Mouse (Mus musculus): Measurements from ENCODE around the gene Atp1a2. TPM values are rescaled to one million over a fixed set of nuclear protein-coding genes. Genes with fewer than 3 reads are reported as not detected.

The Atp1a2 gene
- polyA plus RNA-seq, 1 experiment = 3.5 TPM

DNA sequence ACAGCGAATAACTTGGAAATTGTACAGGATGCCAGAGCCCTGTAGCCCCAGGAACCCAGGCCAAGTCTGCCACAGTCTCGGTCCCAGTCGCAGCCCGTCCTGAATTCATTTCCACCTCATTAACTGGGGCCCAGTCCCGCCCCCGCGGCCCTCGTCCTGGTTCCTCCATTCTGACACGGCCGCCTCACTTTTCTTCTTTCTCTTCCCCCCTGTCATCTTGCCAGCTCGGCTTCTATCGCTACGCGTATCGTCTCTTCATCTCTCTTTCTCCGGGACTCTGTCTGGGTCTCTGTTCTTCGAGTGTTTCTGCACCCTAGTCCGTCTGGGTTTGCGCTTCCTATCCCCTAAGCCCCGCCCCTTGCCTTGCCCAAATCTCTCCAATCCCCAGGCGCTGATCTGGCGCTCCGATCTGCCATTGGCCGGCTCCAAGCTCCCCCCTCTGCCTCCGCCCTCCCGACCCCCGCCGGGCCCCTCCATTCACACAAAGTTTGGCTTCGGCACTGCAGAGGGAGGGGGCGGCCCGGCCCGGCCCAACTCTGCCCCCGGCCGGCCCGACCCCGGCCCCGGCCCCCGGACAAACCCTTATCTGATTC, 43.0 kb upstream of the Atp1a2 start, which contains the start of gene Kcnj10:
Gene Kcnj10, plus strand, starts transcription at position 482 of the 593 bp plus-strand sequence.
- Histone ChIP-seq H3K36me3 (ENCODE audit: control insufficient read depth, insufficient read depth, low read length) (no peaks in the 10 kb centered on the region), H3K4me1 (ENCODE audit: control insufficient read depth, insufficient read depth, insufficient read length, low read length) (no peaks in the 10 kb centered on the region; the same call in 1 of the 2 replicates), H3K27me3 (ENCODE audit: control insufficient read depth, insufficient read depth, low read length) (peaks cover 32% of the 10 kb centered on the region), H3K27ac (ENCODE audit: insufficient read depth, low read depth, low read length) (no peak within 1 kb of the TSS), H3K4me3 (ENCODE audit: low read depth, low read length) (peak within 1 kb of the TSS; percentile 46)
- 3% methylated on average over 38 of the region's 38 CpGs for WGBS
- no peak for TF ChIP-seq CTCF (IDR thresholded peaks at IDR 0.05; ENCODE audit: extremely low read depth, insufficient read length, insufficient replicate concordance, low read depth, low read length)
- no peak for TF ChIP-seq POLR2A (IDR thresholded peaks at IDR 0.05; ENCODE audit: low read depth, low read length)

DNA sequence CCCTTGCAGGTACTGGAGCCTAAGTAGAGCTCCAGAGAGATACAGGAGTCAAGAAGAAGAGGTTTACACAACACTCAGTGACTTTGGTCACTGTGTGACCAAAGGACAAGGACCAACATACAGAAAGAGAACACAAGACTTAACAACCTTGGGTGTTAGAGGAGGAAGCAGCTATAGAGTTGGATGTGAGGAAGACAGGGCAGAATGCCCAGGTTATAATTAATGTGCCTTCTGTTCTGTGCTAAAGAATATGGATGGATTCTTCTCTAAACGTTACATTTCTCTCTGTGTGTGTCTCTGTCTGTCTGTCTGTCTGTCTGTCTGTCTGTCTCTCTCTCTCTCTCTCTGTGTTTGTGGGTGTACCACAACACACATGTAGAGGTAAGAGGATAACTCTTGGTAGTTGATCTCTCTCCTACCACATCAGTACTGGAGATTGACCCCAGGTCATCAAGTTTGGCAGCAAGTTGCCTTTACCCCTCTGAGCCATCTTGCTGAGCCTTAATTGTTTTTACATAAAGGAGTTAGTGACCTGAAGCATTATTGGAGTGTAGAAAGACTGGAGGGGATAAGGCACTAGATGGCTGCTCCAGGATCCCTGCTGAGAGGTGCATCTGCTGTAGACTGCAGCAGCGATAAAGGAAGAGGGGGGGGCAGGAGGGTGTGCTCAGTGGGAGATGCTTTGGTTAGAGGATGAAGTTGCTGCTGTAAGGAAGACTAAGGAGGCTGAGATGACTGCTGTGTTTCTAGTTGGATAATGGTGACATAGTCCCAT, 39.7 kb upstream of the Atp1a2 start:
- H3K36me3 ChIP-seq (ENCODE audit: control insufficient read depth, insufficient read depth, low read length) = no peaks in the 10 kb centered on the region
- TF ChIP-seq CTCF (IDR thresholded peaks at IDR 0.05; ENCODE audit: extremely low read depth, insufficient read length, insufficient replicate concordance, low read depth, low read length) (no peak), POLR2A (IDR thresholded peaks at IDR 0.05; ENCODE audit: low read depth, low read length) (no peak)
- WGBS = 48% methylated on average over 2 of the region's 2 CpGs
- H3K27me3 ChIP-seq (ENCODE audit: control insufficient read depth, insufficient read depth, low read length) = peaks cover 37% of the 10 kb centered on the region
- H3K4me3 ChIP-seq (ENCODE audit: low read depth, low read length) = no peak overlapping the region
- H3K27ac ChIP-seq (ENCODE audit: insufficient read depth, low read depth, low read length) = no peak overlapping the region
- H3K4me1 ChIP-seq (ENCODE audit: control insufficient read depth, insufficient read depth, insufficient read length, low read length) = no peaks in the 10 kb centered on the region; the same call in 1 of the 2 replicates

DNA sequence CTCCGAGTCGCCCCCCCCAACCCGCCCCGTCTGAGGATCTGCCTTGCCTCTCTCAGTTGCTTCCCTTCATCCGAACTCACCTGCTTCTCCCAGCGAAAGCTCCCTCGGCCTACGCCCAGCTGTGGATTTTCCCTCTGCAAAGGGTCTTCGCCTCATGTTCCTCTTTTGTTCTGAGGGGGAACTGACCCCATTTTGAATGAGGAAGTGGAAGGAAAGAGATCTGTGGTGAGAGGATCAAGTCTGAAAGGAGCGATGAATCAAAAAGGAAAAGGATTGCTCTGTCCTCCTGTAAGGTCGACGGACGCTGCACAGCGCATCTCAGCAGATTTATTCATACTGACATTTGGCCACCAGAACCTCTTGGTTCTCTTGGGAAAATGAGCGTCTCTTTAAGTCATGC, 37.9 kb upstream of the Atp1a2 start:
- peaks cover 21% of the 10 kb centered on the region for H3K27me3 ChIP-seq (ENCODE audit: control insufficient read depth, insufficient read depth, low read length)
- no peak overlapping the region for H3K4me3 ChIP-seq (ENCODE audit: low read depth, low read length)
- TF ChIP-seq CTCF (IDR thresholded peaks at IDR 0.05; ENCODE audit: extremely low read depth, insufficient read length, insufficient replicate concordance, low read depth, low read length) = no peak
- TF ChIP-seq POLR2A (IDR thresholded peaks at IDR 0.05; ENCODE audit: low read depth, low read length) = no peak
- no peaks in the 10 kb centered on the region for H3K4me1 ChIP-seq (ENCODE audit: control insufficient read depth, insufficient read depth, insufficient read length, low read length)
- WGBS = 71% methylated on average over 15 of the region's 15 CpGs
- no peaks in the 10 kb centered on the region for H3K36me3 ChIP-seq (ENCODE audit: control insufficient read depth, insufficient read depth, low read length)
- no peak overlapping the region for H3K27ac ChIP-seq (ENCODE audit: insufficient read depth, low read depth, low read length)

DNA sequence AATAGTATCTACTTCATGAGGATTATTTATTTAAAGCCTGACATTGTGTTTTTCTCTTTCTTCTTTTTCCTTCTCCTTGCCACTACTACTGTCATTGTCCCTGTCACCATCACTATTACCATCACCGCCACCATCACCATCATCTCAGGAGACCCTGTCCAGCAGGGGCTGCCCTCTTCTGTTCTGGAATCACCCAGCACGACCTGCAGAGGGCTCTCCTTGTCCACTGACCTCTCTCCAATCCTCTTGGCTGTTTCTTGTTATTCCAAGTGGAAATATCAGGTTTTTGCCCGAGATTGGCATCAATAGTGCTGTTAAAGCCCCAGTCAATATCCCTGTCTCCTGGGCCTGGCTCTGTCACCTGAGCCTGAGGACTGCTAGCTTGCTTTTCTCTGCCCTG, 35.6 kb upstream of the Atp1a2 start:
- H3K4me3 ChIP-seq (ENCODE audit: low read depth, low read length) = no peak overlapping the region
- no peaks in the 10 kb centered on the region for H3K4me1 ChIP-seq (ENCODE audit: control insufficient read depth, insufficient read depth, insufficient read length, low read length)
- H3K36me3 ChIP-seq (ENCODE audit: control insufficient read depth, insufficient read depth, low read length) = no peaks in the 10 kb centered on the region
- H3K27me3 ChIP-seq (ENCODE audit: control insufficient read depth, insufficient read depth, low read length) = peaks cover 14% of the 10 kb centered on the region
- TF ChIP-seq CTCF (IDR thresholded peaks at IDR 0.05; ENCODE audit: extremely low read depth, insufficient read length, insufficient replicate concordance, low read depth, low read length) = no peak
- TF ChIP-seq POLR2A (IDR thresholded peaks at IDR 0.05; ENCODE audit: low read depth, low read length) = no peak
- H3K27ac ChIP-seq (ENCODE audit: insufficient read depth, low read depth, low read length) = no peak overlapping the region
- 22% methylated on average over 3 of the region's 3 CpGs for WGBS

DNA sequence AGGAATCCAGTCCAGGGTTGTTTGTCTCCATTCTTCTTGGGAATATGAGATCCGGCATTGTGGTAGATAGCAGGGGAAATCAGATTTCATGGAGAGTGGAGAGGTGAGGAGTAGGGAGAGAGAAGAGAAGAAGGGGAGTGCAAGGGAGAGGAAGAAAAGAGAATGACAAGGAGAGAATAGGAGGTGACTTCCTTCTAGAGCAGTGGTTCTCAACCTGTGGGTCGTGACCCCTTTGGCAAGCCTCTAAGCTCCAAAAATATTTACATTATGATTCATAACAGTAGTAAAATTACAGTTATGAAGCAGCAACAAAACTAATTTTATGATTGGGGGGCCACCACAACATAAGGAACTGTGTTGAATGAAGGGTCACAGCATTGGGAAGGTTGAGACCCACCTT, 35.1 kb upstream of the Atp1a2 start:
- Histone ChIP-seq H3K27ac (ENCODE audit: insufficient read depth, low read depth, low read length) (no peak overlapping the region), H3K4me3 (ENCODE audit: low read depth, low read length) (no peak overlapping the region), H3K36me3 (ENCODE audit: control insufficient read depth, insufficient read depth, low read length) (no peaks in the 10 kb centered on the region), H3K4me1 (ENCODE audit: control insufficient read depth, insufficient read depth, insufficient read length, low read length) (no peaks in the 10 kb centered on the region), H3K27me3 (ENCODE audit: control insufficient read depth, insufficient read depth, low read length) (peaks cover 18% of the 10 kb centered on the region)
- TF ChIP-seq CTCF (IDR thresholded peaks at IDR 0.05; ENCODE audit: extremely low read depth, insufficient read length, insufficient replicate concordance, low read depth, low read length) (no peak), POLR2A (IDR thresholded peaks at IDR 0.05; ENCODE audit: low read depth, low read length) (no peak)
- 73% methylated on average over 2 of the region's 2 CpGs for WGBS

DNA sequence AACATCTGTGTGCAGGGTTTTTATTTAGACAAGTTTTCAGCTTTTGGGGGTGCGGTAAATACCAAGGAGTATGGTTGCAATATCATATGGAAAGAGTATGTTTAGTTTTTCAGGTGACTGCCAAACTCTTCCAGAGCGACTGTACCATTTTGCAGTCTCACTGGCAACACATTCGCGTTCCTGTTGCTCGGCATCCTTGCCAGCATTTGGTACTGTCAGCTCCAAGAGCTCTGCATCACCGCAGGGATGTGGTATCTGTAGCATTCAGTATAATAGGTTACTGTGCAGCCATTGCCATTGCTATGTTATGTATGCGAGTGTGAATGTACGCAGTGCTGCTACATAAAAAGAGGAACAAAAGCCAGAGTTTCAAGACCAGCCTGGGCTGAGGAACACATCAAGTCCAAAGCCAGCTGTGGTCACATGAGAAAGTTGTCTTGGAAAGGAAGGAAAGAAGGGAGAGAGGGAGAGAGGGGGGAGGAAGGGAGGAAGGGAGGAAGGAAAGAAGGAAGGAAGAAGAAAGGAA, 33.6 kb upstream of the Atp1a2 start:
- 70% methylated on average over 8 of the region's 8 CpGs for WGBS
- peaks cover 24% of the 10 kb centered on the region for H3K27me3 ChIP-seq (ENCODE audit: control insufficient read depth, insufficient read depth, low read length)
- no peak overlapping the region for H3K27ac ChIP-seq (ENCODE audit: insufficient read depth, low read depth, low read length)
- H3K4me1 ChIP-seq (ENCODE audit: control insufficient read depth, insufficient read depth, insufficient read length, low read length) = no peaks in the 10 kb centered on the region
- H3K4me3 ChIP-seq (ENCODE audit: low read depth, low read length) = no peak overlapping the region
- H3K36me3 ChIP-seq (ENCODE audit: control insufficient read depth, insufficient read depth, low read length) = no peaks in the 10 kb centered on the region
- no peak for TF ChIP-seq CTCF (IDR thresholded peaks at IDR 0.05; ENCODE audit: extremely low read depth, insufficient read length, insufficient replicate concordance, low read depth, low read length)
- no peak for TF ChIP-seq POLR2A (IDR thresholded peaks at IDR 0.05; ENCODE audit: low read depth, low read length)

DNA sequence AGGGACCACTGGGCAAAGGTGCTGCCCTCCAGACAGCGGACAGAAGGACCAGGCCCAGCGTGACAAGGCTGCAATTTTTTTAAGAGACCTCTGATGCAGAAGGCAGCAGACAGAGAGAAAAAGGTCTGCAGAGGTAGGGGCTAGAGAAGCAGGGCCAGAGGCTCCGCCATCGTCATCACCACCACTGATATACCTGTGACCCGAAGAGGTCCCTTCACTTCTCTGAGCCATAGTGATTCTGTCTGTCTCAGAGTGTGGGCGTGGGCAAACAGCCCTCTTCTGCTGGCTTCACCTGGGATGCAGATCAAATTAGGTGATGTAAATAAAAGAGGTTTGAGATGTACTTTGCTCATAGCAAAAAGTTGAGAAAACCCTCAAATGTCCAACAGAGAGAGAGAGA, 31.8 kb upstream of the Atp1a2 start:
- peaks cover 3% of the 10 kb centered on the region for H3K4me1 ChIP-seq (ENCODE audit: control insufficient read depth, insufficient read depth, insufficient read length, low read length)
- H3K27me3 ChIP-seq (ENCODE audit: control insufficient read depth, insufficient read depth, low read length) = peaks cover 25% of the 10 kb centered on the region
- H3K4me3 ChIP-seq (ENCODE audit: low read depth, low read length) = no peak overlapping the region
- no peak overlapping the region for H3K27ac ChIP-seq (ENCODE audit: insufficient read depth, low read depth, low read length)
- WGBS = 71% methylated on average over 6 of the region's 6 CpGs
- H3K36me3 ChIP-seq (ENCODE audit: control insufficient read depth, insufficient read depth, low read length) = no peaks in the 10 kb centered on the region
- no peak for TF ChIP-seq CTCF (IDR thresholded peaks at IDR 0.05; ENCODE audit: extremely low read depth, insufficient read length, insufficient replicate concordance, low read depth, low read length)
- TF ChIP-seq POLR2A (IDR thresholded peaks at IDR 0.05; ENCODE audit: low read depth, low read length) = no peak
